Mouse (Mus musculus) left cerebral cortex, adult 8-10 months (tissue): ENCODE results near the gene Pgm2l1. TPM values are rescaled to one million over a fixed set of nuclear protein-coding genes. Genes with fewer than 3 reads are reported as not detected.
A peak's percentile ranks its signal among the peaks of the same experiment; 100 is the strongest.
"Not testable (repeated sequence)": the region's sequence is repeated elsewhere in the genome, so short reads cannot be mapped to it uniquely, and the experiment has no call there.

Source experiments
- DNase-seq, 2 experiments: peaks; one replicate each; pipeline ENCODE4 v3.0.0; 2022; ENCODE audit warnings: low spot score in 2 of 2
- total RNA-seq, 4 experiments: library from RNA; stranded (reverse); gene quantifications; 2 replicates each; pipeline ENCODE4 v1.2.4; 2022

The Pgm2l1 gene
- total RNA-seq, 4 experiments from 2014 or later, result 218 to 244 (median 229) TPM

DNA sequence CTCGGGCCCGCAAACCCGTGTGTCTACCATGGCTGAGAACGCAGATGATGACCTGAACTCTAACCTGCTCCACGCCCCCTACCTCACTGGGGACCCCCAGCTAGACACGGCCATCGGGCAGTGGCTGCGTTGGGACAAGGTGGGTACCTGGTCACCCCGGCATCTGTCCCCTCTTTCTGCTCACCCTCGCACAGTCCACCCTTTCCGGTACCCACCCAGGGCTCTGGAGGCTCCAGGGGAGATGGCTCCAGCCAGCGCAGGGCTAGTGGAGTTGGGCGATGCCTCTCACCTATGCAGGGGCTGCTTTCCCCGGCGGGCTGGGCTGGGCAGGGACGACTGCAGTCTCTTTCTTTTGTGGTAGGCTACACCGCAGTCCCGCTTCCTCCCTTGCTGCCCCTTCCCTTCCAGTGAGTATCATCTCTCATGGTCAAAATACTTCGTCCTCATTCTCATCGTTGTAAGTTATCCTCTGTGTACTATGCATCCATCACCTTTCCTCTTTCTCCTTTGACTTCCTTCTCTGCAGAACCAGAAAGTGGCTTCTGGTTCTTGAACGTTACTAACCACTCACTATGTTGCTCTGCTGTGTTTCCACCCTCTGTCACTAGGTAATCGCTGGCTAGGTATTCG lies 817 bp downstream of the Pgm2l1 start:
- peak in 1 of 2 experiments; percentile 31 for DNase-seq

DNA sequence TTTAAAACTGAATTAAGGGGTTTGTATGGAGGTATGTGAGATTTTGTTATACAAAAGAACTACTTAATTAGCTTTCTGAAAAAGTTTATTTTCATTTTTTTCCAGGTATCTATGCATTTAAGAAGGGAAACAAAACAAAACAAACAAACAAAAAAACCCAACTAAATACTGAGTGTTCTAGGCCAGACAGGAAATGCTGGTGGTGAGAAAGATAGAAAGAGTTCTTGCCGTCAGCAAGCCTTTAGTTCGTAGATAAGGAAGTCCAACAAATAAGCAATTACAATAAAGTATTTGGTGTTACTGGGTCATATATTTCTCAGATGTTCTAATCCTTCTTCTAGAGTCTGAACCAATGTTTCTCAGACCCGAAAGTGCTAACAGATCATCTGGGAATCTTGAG lies 1.8 kb downstream of the Pgm2l1 start:
- DNase-seq, result no peak

DNA sequence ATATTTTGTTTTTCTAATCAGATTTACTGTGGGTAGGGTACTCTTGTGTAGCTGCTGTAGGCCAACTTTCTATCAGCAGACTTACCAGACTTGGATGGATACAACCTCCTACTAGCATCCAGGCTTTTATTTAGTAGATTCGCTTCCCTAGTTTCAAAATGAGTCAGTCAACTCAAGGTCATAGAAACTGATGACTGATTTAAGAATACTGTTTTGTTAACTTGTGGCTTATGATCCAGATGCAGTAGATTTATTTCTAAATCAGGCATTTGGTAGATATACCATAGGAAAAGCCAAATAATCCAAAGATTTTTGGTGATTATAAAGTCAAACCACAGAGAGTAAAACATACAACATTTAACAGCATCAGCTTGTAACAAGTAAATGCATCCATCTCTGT lies 3.5 kb downstream of the Pgm2l1 start:
- no peak for DNase-seq

DNA sequence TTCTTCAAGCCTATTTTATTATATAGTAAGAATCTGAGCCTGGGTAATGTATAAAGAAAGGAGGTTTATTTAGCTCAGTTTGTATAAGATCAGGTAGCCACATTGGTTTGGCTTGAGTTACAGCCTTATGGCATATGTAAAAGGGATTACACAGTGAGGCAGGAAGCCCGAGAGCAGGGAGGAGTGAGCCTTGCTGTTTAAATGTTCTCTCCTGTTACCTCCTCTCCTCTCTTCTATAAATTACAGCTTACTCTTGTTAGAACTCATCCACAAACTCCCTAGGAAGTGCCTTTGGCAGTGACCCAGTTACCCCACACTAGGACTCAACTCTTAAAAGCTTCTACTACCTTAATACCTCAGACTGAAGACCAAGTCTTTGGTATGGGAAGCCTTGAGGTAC lies 4.5 kb downstream of the Pgm2l1 start:
- no peak for DNase-seq

DNA sequence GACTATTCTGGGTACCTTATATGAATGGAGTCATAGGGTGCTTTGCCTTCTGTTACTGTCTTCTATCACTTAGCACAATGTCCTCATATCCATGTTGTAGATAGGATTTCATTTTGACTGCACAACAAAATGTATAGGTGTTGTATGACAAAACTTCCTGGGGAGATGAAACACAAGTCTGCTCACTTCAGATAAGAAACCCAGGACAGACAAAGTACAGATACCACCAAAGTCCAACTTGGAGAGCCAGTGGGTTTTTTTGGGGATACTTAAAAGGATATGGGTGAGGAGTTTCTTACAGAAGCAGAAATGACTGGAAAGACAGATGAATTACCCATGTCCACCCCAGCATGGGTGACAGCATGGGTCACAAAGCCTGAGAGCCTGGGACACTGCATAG lies 6.5 kb downstream of the Pgm2l1 start:
- DNase-seq, result no peak

DNA sequence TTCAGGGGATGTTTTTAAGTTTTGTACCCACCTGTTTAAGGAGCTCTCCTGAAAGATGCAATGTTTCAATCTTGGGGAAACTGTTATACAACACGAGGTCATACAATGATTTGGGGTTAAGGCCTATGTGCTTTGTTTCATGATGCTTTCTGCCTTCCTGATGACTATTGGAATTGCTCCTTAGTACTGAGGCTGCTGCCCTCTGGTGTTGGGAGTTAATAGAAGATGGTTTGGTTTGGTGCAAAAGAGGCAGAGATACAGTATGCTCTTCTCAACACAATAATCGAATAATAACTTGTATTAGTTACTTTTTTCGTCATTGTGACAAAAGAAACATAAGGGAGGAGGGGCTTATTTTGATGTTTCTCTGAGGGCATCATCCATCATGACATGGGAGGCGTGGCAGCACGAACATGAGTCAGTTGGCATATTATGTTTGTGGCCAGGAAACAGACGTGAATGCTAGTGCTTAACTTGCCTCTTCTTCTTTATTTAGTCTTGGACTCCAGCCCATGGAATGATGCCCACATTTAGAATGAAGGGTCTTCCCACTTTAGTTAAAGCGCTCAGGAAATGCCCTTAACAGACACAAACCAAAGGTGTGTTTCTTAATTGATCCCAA lies 7.2 kb downstream of the Pgm2l1 start:
- no peak for DNase-seq

DNA sequence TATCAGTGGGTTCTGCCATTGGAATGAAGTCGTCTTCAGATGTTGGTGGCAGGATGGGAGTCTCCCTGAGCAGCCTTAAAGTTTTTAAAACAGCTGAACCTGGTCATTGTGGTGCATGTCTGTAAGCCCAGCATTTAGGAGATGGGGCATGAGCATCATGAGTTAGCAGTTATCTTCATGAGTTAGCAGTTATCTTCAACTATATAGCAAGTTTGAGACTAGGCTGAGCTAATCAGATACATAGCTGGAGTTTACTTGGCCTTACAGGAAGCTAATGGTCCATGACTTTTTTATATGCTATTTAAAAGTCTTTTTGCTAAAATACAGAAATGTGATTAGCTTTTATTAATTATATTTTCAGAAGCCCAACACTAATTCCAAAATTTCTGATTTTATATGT lies 11.1 kb downstream of the Pgm2l1 start:
- DNase-seq, result no peak

DNA sequence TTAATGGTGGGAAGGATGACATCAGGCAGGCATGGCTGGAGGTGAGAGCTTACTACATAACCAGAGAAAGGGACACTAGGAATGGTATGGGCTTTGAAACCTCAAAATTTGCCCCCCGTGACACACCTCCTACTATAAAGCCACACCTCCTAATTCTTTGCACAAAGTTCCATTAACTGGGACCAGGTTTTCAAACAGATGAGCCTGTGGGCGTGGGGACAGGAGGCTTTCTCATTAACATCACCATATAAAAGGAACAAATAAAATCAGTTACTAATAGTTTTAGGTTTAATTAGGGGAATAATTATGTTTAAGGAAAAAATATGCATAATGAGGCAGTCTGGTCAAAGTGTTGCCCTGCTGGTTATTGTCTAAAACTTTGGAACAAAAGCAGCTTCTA lies 13.4 kb downstream of the Pgm2l1 start:
- no peak for DNase-seq

DNA sequence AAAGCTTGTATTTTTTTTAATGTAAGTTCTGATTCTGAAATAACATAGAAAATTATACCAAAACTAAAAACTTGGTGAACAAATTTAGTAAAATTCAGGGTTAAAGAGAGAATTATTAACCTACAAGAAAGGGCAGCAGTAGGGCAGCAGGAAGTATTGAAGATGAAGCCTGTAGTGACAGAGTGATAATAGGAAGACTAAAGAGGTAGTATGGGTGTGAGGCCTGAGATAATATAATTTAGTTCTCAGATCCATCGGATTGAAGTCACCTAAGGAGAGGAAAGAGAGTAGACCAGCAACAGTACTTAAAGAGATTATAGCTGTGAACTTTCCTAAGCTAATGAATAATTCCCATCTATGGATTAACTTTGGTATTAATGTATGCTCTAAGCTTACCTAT lies 15.8 kb downstream of the Pgm2l1 start:
- no peak for DNase-seq

DNA sequence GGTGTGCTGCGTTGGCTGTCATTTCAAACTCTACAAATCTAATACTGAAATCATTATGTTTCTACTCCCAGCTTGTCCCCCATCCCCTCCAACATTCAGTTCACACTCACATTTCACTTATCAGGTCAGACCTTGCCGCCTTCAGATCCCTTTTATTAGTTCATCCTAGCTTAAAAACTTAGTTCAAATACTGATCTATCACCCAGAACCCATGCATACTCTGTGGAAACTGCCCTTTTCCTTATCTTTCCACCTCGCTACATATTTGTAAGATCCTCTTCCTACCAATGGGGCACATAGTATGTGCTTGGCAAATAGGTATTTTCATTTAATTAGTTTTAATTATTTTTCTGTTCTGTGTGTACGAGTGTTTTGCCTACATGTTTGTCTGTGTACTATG lies 17.0 kb downstream of the Pgm2l1 start:
- DNase-seq, result no peak

DNA sequence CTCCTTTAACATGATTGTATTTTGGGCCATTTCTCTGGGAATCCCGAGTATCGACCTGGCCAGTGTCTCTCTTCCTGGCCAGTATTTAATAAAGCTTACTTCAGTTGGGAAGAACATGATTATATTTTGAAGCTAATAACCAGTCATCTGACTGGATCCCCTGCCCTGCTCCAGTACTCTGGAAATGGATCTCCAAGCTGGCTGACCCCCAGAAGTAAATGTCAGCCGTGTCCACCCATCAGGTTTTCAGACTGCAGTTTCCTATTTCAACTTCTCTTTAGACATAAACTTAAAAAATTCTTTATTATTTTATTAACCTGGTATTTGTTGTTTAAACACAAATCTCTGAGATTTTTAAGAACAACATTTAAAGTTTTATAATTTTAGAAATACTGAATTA lies 18.0 kb downstream of the Pgm2l1 start:
- DNase-seq, result no peak

DNA sequence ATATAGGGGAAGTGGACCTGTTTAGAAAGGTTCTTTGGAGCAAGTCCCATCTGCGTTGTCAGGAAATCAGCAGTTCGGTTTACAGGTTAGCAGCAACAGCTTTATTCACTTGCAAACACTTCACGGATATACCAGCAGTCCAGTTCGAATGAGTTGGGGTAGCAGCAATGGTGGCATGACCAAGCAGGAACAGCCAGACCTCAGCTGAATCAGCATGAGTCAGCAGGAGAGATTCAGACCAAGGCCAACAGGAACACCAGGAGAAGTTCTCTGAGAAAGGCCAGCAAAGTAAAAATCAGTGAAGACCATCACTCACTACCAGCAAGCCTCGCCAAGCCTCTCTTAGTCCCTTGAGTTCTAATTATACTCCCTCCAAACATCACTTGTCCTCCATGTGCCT lies 23.5 kb downstream of the Pgm2l1 start:
- no peak for DNase-seq

DNA sequence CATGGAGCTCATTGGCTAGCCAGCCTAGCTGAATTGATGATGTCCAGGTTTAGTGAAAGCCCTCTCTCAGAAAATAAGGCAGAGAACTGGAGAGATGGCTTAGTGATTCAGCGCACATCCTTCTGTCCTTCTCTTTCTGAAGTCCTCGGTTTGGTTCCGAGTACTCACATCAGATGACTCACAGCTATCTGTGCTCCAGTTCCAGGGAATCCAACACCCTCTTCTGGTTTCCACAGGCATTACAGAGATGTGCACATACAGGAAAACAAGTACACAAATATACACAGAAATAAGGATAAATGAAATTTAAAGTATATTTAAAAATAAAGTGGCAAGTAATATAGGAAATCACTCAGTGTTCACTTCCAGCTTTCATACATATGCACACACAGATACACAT lies 35.2 kb downstream of the Pgm2l1 start:
- DNase-seq, result no peak

DNA sequence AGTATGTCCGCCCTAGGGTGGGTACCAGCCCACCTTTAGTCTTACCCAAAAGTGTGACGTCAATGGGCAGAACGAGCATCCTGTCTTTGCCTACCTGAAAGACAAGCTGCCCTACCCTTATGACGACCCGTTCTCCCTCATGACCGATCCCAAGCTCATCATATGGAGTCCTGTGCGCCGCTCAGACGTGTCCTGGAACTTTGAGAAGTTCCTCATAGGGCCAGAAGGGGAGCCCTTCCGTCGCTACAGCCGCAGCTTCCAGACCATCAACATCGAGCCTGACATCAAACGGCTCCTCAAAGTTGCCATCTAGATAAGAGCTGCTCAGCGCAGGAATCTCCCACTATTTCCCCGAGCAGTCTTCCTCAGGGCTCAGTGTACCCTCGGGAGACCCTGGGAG lies 37.7 kb downstream of the Pgm2l1 start:
- not testable (repeated sequence) for DNase-seq

DNA sequence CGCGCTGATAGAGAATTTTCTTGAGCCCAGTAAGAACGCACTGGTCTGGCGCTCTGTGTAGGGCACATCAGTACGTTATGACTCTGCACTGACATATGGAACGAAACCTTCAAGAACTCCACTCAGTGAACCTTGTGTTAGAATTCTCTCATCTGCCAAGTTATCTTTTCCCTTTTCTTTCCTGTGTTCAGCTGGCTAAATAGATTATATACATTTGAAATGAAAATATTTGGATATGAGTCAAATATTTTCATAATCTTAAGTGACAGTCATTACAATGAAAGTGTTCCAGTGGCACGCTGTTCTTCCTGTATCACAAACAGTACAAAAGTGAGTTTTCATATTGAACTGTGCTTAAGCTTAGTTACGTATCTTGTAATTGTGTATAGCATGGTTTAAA lies 45.2 kb downstream of the Pgm2l1 start:
- no peak for DNase-seq

DNA sequence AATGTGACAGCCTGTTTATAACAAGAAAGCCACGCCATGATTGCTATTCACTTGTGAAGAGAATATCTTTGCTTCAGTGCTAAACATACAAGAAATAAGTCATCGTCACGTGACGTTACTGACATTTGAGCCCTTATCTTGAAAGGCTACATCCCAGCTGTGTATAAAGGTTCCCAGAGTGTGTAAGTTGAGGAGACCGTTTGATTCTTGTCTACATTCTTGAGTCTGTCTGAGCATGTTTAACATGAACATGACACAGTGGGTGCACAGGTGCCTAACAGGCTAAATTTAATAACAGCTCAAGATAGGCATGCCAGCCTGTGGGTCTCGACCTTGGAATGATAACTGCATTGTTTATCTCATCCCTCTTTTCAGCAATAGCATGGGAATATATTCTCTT lies 47.3 kb downstream of the Pgm2l1 start:
- DNase-seq, result no peak

DNA sequence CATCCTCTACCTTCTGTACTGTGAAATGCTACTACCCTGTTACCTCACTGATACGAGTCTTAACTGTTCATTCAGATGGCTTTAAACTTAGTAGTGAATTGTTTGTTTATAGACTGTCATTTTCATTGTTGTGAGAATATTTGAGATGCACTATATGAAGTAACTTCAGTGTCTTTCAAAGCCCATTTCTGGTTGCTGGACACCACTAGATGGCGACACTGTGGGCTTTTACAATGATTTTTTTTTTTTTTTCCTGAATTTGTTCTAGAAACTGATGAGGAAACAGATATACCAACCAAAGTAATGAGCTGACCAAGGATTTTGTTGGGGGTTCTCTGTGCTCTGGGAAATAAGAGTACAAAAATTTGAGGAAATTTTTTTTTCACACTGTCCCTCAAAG lies 49.2 kb downstream of the Pgm2l1 start:
- no peak for DNase-seq

DNA sequence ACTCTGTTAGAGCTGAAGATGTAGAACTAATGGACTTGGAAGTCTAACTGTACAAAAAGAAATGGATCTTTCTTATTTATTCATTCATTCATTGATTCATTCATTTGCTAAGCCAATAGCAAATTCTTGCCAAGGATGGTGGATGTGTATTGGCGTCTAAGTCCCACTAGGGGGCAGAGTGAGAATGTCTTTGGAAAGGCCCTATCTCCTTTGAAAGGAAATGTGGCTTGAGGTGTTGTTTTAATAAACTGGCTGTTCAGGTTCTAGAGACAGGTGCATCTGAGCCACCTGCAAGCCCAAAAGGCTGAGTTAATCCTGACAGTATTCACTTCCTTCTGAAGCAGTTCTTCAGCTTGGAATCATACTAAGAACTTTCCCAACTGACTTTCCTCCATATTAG lies 52.6 kb downstream of the Pgm2l1 start:
- DNase-seq, result no peak

DNA sequence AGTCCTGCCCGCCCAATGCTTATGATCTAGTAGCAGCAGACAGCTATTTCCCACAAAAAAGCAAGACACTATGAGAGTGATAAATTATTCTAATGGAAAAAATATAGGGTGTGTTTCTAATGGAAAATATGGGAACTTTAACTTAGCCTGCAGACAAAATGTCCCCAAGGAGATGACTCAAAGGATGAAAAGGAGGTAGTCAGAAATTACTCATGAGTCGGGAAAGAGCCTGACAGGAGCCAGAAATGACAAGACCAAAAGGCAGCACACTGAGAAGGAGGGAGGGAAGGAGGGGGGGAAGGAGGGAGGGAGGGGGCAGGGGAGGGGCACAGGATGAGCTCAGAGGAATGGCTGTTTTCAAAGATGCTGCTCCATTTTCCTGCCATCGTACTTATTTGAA lies 54.4 kb downstream of the Pgm2l1 start:
- no peak for DNase-seq

DNA sequence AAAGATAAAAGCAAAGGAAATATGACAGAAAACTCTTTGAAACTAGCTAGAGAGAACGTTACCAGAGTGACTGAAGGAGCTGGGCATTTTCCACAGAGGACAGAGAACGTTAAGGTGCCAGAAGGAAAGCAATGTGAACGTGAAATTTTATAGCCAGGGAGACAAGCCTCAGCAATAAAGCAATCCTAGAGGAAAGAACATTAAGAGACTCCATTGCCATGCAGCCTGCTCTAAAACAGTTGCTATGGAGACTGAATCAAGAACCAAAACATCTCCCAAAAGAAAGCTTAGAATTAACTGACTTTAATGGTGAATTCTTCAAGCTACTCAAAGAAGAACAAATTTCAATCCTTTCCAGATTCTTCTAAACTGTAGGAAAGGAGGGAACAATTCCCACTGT lies 56.1 kb downstream of the Pgm2l1 start:
- DNase-seq, result no peak

DNA sequence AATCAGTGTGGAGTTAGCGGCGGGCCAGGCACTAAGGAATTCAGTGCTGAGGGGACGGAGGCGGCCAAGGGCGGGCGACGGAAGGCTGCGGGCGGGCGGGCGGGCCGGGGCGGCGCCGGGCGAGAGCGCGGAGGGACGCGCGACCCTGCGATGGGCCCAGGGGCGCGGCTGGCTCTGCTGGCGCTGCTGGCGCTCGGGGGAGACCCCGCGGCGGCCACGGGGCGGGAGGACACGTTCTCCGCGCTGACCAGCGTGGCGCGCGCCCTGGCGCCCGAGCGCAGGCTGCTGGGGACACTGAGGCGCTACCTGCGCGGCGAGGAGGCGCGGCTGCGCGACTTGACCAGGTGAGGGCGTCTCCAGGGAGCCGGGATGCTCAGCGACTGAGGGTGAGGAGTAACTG lies 58.2 kb downstream of the Pgm2l1 start, which contains the start of gene P4ha3:
Gene P4ha3, plus strand, starts transcription at position 138 of the 400 bp plus-strand sequence.
- DNase-seq, result no peak

DNA sequence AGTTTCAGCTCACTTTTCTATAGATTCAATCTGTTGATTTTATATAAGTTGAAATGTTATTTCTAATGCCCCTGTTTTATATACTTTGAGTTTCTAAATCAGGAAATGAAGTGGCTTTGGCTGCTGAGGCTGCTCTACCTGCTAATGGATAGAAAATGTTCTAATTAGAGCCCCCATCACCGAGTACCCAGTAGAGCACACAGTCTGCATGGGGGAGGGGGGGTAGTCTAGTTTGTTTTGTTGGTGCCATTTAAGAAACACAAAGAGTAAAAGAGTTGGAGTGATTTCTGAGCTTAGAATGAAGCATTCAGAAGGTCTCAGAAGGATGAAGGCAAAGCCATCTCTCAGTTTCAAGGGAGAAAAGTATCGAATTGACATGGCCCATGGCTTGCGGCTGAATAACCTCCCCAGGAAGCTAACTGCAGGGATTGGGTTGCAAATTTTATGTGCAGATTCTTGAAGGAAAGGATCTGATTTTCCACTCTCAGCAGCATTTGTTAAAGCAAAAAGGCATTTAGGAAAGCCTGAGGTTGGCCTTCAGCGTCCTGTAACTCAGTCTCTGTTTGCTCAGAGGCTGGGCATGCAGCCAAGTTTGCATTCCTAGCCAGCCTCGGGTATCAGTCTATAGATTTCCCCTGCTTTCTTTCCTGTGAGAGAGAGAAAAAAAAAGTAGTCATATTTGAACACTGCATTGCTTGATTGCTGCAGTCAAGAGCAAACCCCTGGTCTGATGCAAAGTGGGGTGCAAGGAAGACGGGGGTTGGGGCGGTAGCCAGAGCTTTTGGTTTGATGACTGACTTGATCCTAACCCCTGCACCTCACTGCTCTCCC lies 60.8 kb downstream of the Pgm2l1 start:
- DNase-seq, result no peak

DNA sequence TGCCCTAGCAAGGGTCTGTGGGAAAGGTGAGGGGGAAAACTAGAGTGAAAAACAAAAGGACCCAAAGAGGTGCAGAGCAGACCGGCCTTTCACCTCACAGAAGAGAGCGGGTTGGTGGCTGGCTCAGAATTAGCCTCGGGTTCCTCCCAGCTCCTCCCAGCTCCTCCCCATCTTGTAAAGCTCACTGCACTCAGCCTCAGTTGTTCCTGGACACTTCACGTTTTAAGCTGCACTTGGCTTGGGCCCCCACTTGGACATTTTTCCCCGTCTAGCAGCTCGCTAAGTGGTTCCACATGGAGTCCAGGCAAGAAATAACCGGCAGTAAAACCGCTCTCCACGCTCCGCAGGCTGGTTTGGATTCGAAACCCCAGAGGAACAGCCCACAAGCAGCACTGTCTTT lies 61.4 kb downstream of the Pgm2l1 start:
- DNase-seq, result no peak
